Mouse (Mus musculus): ENCODE measurements around the gene Col18a1. TPM values are rescaled to one million over a fixed set of nuclear protein-coding genes. Genes with fewer than 3 reads are reported as not detected.

Gene Col18a1
- polyA plus RNA-seq, 1 experiment from 2014 or later: 33.2 TPM

DNA sequence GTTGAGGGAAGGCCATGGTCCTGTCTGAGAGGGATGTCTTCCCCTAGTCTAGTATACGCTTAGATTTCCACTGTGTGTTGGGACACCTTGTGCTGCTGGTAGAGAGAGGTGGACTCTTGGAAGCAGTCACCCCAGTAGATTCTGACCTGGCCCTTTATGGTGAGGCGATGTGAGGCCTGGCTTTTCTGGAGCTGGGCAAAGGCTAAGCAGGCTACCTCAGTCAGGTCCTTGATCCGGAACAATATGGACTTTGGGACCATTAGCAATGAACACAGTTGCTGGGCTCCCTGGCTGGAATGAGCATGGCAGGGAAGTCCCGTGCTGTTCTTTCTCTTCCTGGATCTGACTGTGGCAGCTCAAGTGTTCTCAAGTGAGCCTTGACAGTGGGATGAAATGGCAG is 136.6 kb downstream of the Col18a1 start:
- TF ChIP-seq CTCF (IDR thresholded peaks at IDR 0.05): no peak
- TF ChIP-seq EP300 (IDR thresholded peaks at IDR 0.05): no peak
- WGBS: 75% methylated on average over 4 of the region's 4 CpGs
- no peaks in the 10 kb centered on the region for H3K36me3 ChIP-seq (ENCODE audit: insufficient read depth, low read length)
- H3K27ac ChIP-seq (ENCODE audit: low read length): no peak overlapping the region
- no peak overlapping the region for H3K9ac ChIP-seq (replicated peaks; ENCODE audit: low read depth)
- peaks cover 9% of the 10 kb centered on the region; the same call in 1 of the 2 replicates for H3K4me1 ChIP-seq (ENCODE audit: insufficient read depth, low read depth, low read length)
- no peaks in the 10 kb centered on the region for H3K9me3 ChIP-seq (ENCODE audit: low read length)
- H3K27me3 ChIP-seq (replicated peaks; ENCODE audit: insufficient read depth, low read length): no peaks in the 10 kb centered on the region
- DNase-seq (ENCODE audit: low spot score): no peak
- no peak overlapping the region for H3K4me3 ChIP-seq (ENCODE audit: low read depth, low read length)
- H3K4me2 ChIP-seq (replicated peaks; ENCODE audit: low read depth, low read length): no peak overlapping the region
- ATAC-seq: no peak

DNA sequence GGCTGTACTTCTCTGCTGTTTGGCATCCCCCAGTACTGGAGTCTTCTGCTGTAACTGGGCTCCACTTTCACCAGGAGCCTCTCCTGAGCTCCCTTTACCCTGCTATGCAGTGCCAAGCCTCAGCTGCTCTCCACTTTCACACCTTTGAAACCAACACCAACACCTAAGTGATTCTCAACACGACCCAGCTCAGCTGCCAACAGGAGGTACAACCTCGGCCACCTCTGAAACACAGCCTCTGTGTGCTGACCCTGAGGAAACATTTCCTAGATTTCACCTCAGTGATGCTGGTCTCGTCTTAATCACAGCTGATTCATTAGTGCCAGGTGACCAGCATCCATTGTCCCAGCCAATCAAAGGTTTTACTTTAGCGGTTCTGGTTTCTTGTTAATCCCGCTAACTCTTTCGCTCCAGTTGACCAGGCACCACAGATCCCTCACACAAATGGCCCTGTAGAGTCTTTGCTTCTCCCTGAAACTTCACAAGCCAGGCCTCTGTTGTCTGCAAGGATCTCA is 137.5 kb downstream of the Col18a1 start:
- no peak for TF ChIP-seq CTCF (IDR thresholded peaks at IDR 0.05)
- no peak for TF ChIP-seq EP300 (IDR thresholded peaks at IDR 0.05)
- H3K27me3 ChIP-seq (replicated peaks; ENCODE audit: insufficient read depth, low read length): no peaks in the 10 kb centered on the region
- H3K4me3 ChIP-seq (ENCODE audit: low read depth, low read length): no peak overlapping the region
- H3K9me3 ChIP-seq (ENCODE audit: low read length): no peaks in the 10 kb centered on the region
- H3K27ac ChIP-seq (ENCODE audit: low read length): no peak overlapping the region
- no peak overlapping the region for H3K9ac ChIP-seq (replicated peaks; ENCODE audit: low read depth)
- DNase-seq (ENCODE audit: low spot score) (no peak), ATAC-seq (no peak)
- no peak overlapping the region for H3K4me2 ChIP-seq (replicated peaks; ENCODE audit: low read depth, low read length)
- peaks cover 6% of the 10 kb centered on the region; the same call in 1 of the 2 replicates for H3K4me1 ChIP-seq (ENCODE audit: insufficient read depth, low read depth, low read length)
- 75% methylated on average over 6 of the region's 6 CpGs for WGBS
- H3K36me3 ChIP-seq (ENCODE audit: insufficient read depth, low read length): no peaks in the 10 kb centered on the region

- no peaks in the 10 kb centered on the region for H3K36me3 ChIP-seq (ENCODE audit: insufficient read depth, low read length)
- no peaks in the 10 kb centered on the region for H3K9me3 ChIP-seq (ENCODE audit: low read length)
- no peak overlapping the region for H3K27ac ChIP-seq (ENCODE audit: low read length)
- no peak for DNase-seq (ENCODE audit: low spot score)
- no peak overlapping the region for H3K9ac ChIP-seq (replicated peaks; ENCODE audit: low read depth)
- no peak overlapping the region for H3K4me2 ChIP-seq (replicated peaks; ENCODE audit: low read depth, low read length)
- H3K4me1 ChIP-seq (ENCODE audit: insufficient read depth, low read depth, low read length): no peaks in the 10 kb centered on the region
- ATAC-seq: no peak
- WGBS: 79% methylated on average over 3 of the region's 3 CpGs
- no peak overlapping the region for H3K4me3 ChIP-seq (ENCODE audit: low read depth, low read length)
- no peaks in the 10 kb centered on the region for H3K27me3 ChIP-seq (replicated peaks; ENCODE audit: insufficient read depth, low read length)
- TF ChIP-seq EP300 (IDR thresholded peaks at IDR 0.05): no peak
- no peak for TF ChIP-seq CTCF (IDR thresholded peaks at IDR 0.05)
These were observed 139.4 kb downstream of the Col18a1 start for GRCm38 (mm10) chr10:77026944-77027343.

DNA sequence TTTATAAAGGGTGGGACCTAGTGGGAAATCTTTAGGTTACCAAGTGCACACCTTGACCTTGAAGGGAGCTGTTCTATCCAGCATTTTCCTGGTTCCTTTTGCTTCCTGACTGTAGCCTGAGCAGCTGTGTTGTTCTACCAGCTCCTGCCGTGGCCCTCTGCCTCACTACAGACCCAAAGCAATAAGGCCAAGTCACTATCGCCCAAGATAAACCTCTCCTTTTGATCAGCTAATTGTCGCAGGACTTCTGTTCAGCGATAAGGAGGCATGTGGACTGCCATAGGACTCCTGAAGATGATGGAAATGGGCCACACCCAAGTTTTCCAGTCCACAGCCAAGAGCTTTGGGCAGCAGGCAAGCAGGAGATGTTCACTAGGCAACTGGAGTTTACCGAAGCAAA is 142.1 kb downstream of the Col18a1 start:
- 61% methylated on average over 5 of the region's 5 CpGs for WGBS
- ATAC-seq (no peak), DNase-seq (ENCODE audit: low spot score) (no peak)
- no peaks in the 10 kb centered on the region for H3K9me3 ChIP-seq (ENCODE audit: low read length)
- no peak overlapping the region for H3K4me2 ChIP-seq (replicated peaks; ENCODE audit: low read depth, low read length)
- H3K9ac ChIP-seq (replicated peaks; ENCODE audit: low read depth): no peak overlapping the region
- no peaks in the 10 kb centered on the region for H3K36me3 ChIP-seq (ENCODE audit: insufficient read depth, low read length)
- TF ChIP-seq EP300 (IDR thresholded peaks at IDR 0.05) (no peak), CTCF (IDR thresholded peaks at IDR 0.05) (no peak)
- no peaks in the 10 kb centered on the region for H3K27me3 ChIP-seq (replicated peaks; ENCODE audit: insufficient read depth, low read length)
- H3K4me3 ChIP-seq (ENCODE audit: low read depth, low read length): no peak overlapping the region
- H3K27ac ChIP-seq (ENCODE audit: low read length): no peak overlapping the region
- H3K4me1 ChIP-seq (ENCODE audit: insufficient read depth, low read depth, low read length): no peaks in the 10 kb centered on the region

- DNase-seq (ENCODE audit: low spot score) (no peak), ATAC-seq (no peak)
- 69% methylated on average over 13 of the region's 13 CpGs for whole genome bisulfite sequencing
These were observed 143.8 kb downstream of the Col18a1 start for GRCm38 (mm10) chr10:77022301-77023130.

DNA sequence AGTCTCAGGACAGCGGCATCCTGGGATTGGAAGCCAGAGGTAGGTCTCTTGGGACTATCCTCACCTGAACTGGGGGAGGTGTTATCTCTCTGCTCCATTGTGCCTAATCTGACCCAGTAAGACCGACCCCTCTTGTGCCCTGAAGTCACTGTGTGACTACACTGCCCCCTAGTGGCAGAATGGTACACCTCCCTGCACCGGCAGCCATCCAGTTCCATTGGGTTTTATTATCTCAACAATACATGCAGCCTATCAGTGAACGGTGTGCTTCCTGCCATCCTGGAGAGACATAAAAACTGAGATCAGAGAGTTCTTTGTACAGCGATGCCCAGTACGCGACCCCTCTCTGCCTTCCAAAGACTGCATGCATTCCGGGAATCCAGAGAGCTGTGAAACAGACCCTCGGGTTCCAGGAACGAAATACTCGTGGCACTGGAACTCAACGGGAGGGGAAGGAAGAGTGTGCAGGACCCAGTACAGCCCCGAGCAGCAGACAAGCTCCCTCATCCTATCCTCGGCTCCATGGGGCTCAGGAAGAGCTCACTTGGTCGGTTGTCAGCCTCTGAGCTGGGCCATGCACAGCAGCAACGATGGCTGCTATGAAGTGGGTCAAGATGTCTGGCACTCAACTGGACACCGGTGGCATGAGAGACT is 144.8 kb downstream of the Col18a1 start:
- H3K27me3 ChIP-seq (replicated peaks; ENCODE audit: insufficient read depth, low read length): no peaks in the 10 kb centered on the region
- H3K4me3 ChIP-seq (ENCODE audit: low read depth, low read length): no peak overlapping the region
- ATAC-seq (peak; percentile 78), DNase-seq (ENCODE audit: low spot score) (peak; percentile 84)
- no peak overlapping the region for H3K4me2 ChIP-seq (replicated peaks; ENCODE audit: low read depth, low read length)
- no peak overlapping the region for H3K9ac ChIP-seq (replicated peaks; ENCODE audit: low read depth)
- no peaks in the 10 kb centered on the region for H3K9me3 ChIP-seq (ENCODE audit: low read length)
- TF ChIP-seq EP300 (IDR thresholded peaks at IDR 0.05): no peak
- TF ChIP-seq CTCF (IDR thresholded peaks at IDR 0.05): peak; percentile 98
- no peak overlapping the region for H3K27ac ChIP-seq (ENCODE audit: low read length)
- H3K4me1 ChIP-seq (ENCODE audit: insufficient read depth, low read depth, low read length): no peaks in the 10 kb centered on the region
- 29% methylated on average over 17 of the region's 17 CpGs for WGBS
- no peaks in the 10 kb centered on the region for H3K36me3 ChIP-seq (ENCODE audit: insufficient read depth, low read length)

More at GRCm38 (mm10) chr10:77022301-77023130, 143.8 kb downstream of the Col18a1 start:
- no peaks in the 10 kb centered on the region for H3K36me3 ChIP-seq (ENCODE audit: insufficient read depth, low read length)
- H3K9me3 ChIP-seq (ENCODE audit: low read length): no peaks in the 10 kb centered on the region
- no peak overlapping the region for H3K9ac ChIP-seq (replicated peaks; ENCODE audit: low read depth)
- H3K27me3 ChIP-seq (replicated peaks; ENCODE audit: insufficient read depth, low read length): no peaks in the 10 kb centered on the region
- TF ChIP-seq EP300 (IDR thresholded peaks at IDR 0.05) (no peak), CTCF (IDR thresholded peaks at IDR 0.05) (no peak)
- H3K4me2 ChIP-seq (replicated peaks; ENCODE audit: low read depth, low read length): no peak overlapping the region
- H3K4me3 ChIP-seq (ENCODE audit: low read depth, low read length): no peak overlapping the region
- H3K27ac ChIP-seq (ENCODE audit: low read length): no peak overlapping the region
- no peaks in the 10 kb centered on the region for H3K4me1 ChIP-seq (ENCODE audit: insufficient read depth, low read depth, low read length)

Data from lung, postnatal 0 days (tissue).